Mouse (Mus musculus) neural tube, embryonic 11.5 days (tissue): Measurements from ENCODE around the gene Cyp8b1. TPM values are rescaled to one million over a fixed set of nuclear protein-coding genes. Genes with fewer than 3 reads are reported as not detected.

Experiments used
- ATAC-seq: fragments of 200-750 bp; cut with Nextera tagmentation; 2 replicates; pipeline ENCODE4 v1.8.0; 2017; ENCODE audit warnings: moderate number of reproducible peaks, mild to moderate bottlenecking, moderate TSS enrichment, moderate library complexity; ENCODE audit not compliant: insufficient read depth, low FRiP score, low TSS enrichment
- DNase-seq: peaks from one replicate; pipeline ENCODE4 v3.0.0-alpha.2; 2015; ENCODE audit warnings: low spot score
- H3K27ac ChIP-seq: fragments of 300-500 bp; sonication (generic); 2 replicates; pipeline ENCODE4 v1.5.1; 2014; ENCODE audit warnings: low read depth, mild to moderate bottlenecking, low read length
- H3K27me3 ChIP-seq: fragments of 300-500 bp; sonication (generic); 2 replicates; pipeline ENCODE4 v1.6.1; 2014; ENCODE audit warnings: mild to moderate bottlenecking, low read length, mixed read lengths; ENCODE audit not compliant: control insufficient read depth, insufficient read depth
- H3K36me3 ChIP-seq: fragments of 300-500 bp; sonication (generic); 2 replicates; pipeline ENCODE4 v1.6.1; 2014; ENCODE audit warnings: mild to moderate bottlenecking, low read length, moderate library complexity, mixed read lengths; ENCODE audit not compliant: control insufficient read depth, insufficient read depth
- H3K4me1 ChIP-seq: fragments of 300-500 bp; sonication (generic); 2 replicates; pipeline ENCODE4 v1.6.1; 2014; ENCODE audit warnings: low read length, mixed read lengths; ENCODE audit not compliant: control insufficient read depth, insufficient read depth
- H3K4me2 ChIP-seq: fragments of 300-500 bp; sonication (generic); 2 replicates; pipeline ENCODE4 v1.6.1; 2014; ENCODE audit warnings: low read depth, mild to moderate bottlenecking, moderate library complexity
- H3K4me3 ChIP-seq: fragments of 300-500 bp; sonication (generic); 2 replicates; pipeline ENCODE4 v1.5.1; 2014; ENCODE audit warnings: low read depth, low read length
- H3K9ac ChIP-seq: fragments of 300-500 bp; sonication (generic); 2 replicates; pipeline ENCODE4 v1.6.1; 2014; ENCODE audit warnings: mild to moderate bottlenecking, low read length
- H3K9me3 ChIP-seq: fragments of 300-500 bp; sonication (generic); 2 replicates; pipeline ENCODE4 v1.6.1; 2016; ENCODE audit warnings: low read length; ENCODE audit not compliant: control insufficient read depth
- WGBS: fragments of 180-500 bp; shearing (Covaris S2); extraction: QIAGEN DNeasy Blood & Tissue Kit; methylation state at CpG from one replicate; pipeline ENCODE4 v1.1.7; 2014; 5-methylcytosine and 5-hydroxymethylcytosine counted together
- polyA plus RNA-seq: library from polyadenylated mRNA; unstranded; fragments of >200 nt; fragmentation: Nextera tagmentation; extraction: Ambion mirVana; gene quantifications from 2 replicates; pipeline ENCODE4 v1.2.1, GENCODE M21; 2014

Cyp8b1 gene
- polyA plus RNA-seq, 1 experiment from 2014 or later: not detected

- H3K9ac ChIP-seq: no peak overlapping the region
- WGBS: 84% methylated on average over 6 of the region's 6 CpGs
- no peak overlapping the region for H3K4me2 ChIP-seq
- no peaks in the 10 kb centered on the region for H3K9me3 ChIP-seq
- no peak overlapping the region for H3K4me3 ChIP-seq
- DNase-seq: no peak
- no peak overlapping the region for H3K27ac ChIP-seq
- no peaks in the 10 kb centered on the region for H3K4me1 ChIP-seq
- ATAC-seq: no peak
- no peaks in the 10 kb centered on the region for H3K36me3 ChIP-seq
- H3K27me3 ChIP-seq: no peaks in the 10 kb centered on the region
Measured at GRCm38 (mm10) chr9:121909635-121910034, 6.5 kb downstream of the Cyp8b1 start.

GRCm38 (mm10) chr9:121908321-121908720, 7.8 kb downstream of the Cyp8b1 start:
- H3K27me3 ChIP-seq: no peaks in the 10 kb centered on the region
- no peak for ATAC-seq
- 92% methylated on average over 17 of the region's 17 CpGs for WGBS

GRCm38 (mm10) chr9:121907356-121908070, 8.6 kb downstream of the Cyp8b1 start:
- no peaks in the 10 kb centered on the region for H3K27me3 ChIP-seq
- H3K4me2 ChIP-seq: no peak overlapping the region
- H3K9ac ChIP-seq: no peak overlapping the region
- ATAC-seq: no peak
- no peak overlapping the region for H3K27ac ChIP-seq
- H3K4me1 ChIP-seq: no peaks in the 10 kb centered on the region
- H3K9me3 ChIP-seq: no peaks in the 10 kb centered on the region
- H3K36me3 ChIP-seq: no peaks in the 10 kb centered on the region
- WGBS: 67% methylated on average over 10 of the region's 10 CpGs
- DNase-seq: no peak
- H3K4me3 ChIP-seq: no peak overlapping the region

More at GRCm38 (mm10) chr9:121908321-121908720, 7.8 kb downstream of the Cyp8b1 start:
- no peak overlapping the region for H3K4me3 ChIP-seq
- no peaks in the 10 kb centered on the region for H3K36me3 ChIP-seq
- no peak for DNase-seq
- no peak overlapping the region for H3K9ac ChIP-seq
- H3K27ac ChIP-seq: no peak overlapping the region
- H3K4me2 ChIP-seq: no peak overlapping the region
- no peaks in the 10 kb centered on the region for H3K9me3 ChIP-seq
- H3K4me1 ChIP-seq: no peaks in the 10 kb centered on the region

GRCm38 (mm10) chr9:121906456-121906855, 9.6 kb downstream of the Cyp8b1 start:
- Histone ChIP-seq H3K9me3 (no peaks in the 10 kb centered on the region), H3K4me1 (no peaks in the 10 kb centered on the region), H3K9ac (no peak overlapping the region), H3K36me3 (no peaks in the 10 kb centered on the region), H3K4me2 (no peak overlapping the region), H3K27me3 (no peaks in the 10 kb centered on the region), H3K4me3 (no peak overlapping the region), H3K27ac (no peak overlapping the region)
- ATAC-seq (no peak), DNase-seq (no peak)
- 84% methylated on average over 5 of the region's 5 CpGs for WGBS

- no peak for DNase-seq
- H3K4me1 ChIP-seq: no peaks in the 10 kb centered on the region
- ATAC-seq: no peak
- H3K4me3 ChIP-seq: no peak overlapping the region
- 83% methylated on average over 4 of the region's 4 CpGs for WGBS
- H3K9me3 ChIP-seq: no peaks in the 10 kb centered on the region
- H3K36me3 ChIP-seq: no peaks in the 10 kb centered on the region
- H3K27me3 ChIP-seq: no peaks in the 10 kb centered on the region
- no peak overlapping the region for H3K4me2 ChIP-seq
- H3K27ac ChIP-seq: no peak overlapping the region
- no peak overlapping the region for H3K9ac ChIP-seq
Measured at GRCm38 (mm10) chr9:121905556-121906185, 10.4 kb downstream of the Cyp8b1 start.

GRCm38 (mm10) chr9:121904946-121905345, 11.2 kb downstream of the Cyp8b1 start:
- no peaks in the 10 kb centered on the region for H3K36me3 ChIP-seq
- H3K27ac ChIP-seq: no peak overlapping the region
- H3K4me3 ChIP-seq: no peak overlapping the region
- WGBS: 87% methylated on average over 7 of the region's 7 CpGs
- H3K9ac ChIP-seq: no peak overlapping the region
- ATAC-seq (no peak), DNase-seq (no peak)
- no peak overlapping the region for H3K4me2 ChIP-seq
- no peaks in the 10 kb centered on the region for H3K9me3 ChIP-seq
- no peaks in the 10 kb centered on the region for H3K27me3 ChIP-seq
- H3K4me1 ChIP-seq: no peaks in the 10 kb centered on the region

- DNase-seq (no peak), ATAC-seq (no peak)
- H3K27me3 ChIP-seq: no peaks in the 10 kb centered on the region
- no peaks in the 10 kb centered on the region for H3K4me1 ChIP-seq
- H3K36me3 ChIP-seq: no peaks in the 10 kb centered on the region
- H3K27ac ChIP-seq: no peak overlapping the region
- H3K9ac ChIP-seq: no peak overlapping the region
- H3K4me2 ChIP-seq: no peak overlapping the region
- 87% methylated on average over 4 of the region's 4 CpGs for WGBS
- H3K4me3 ChIP-seq: no peak overlapping the region
- no peaks in the 10 kb centered on the region for H3K9me3 ChIP-seq
Measured at GRCm38 (mm10) chr9:121904319-121904718, 11.8 kb downstream of the Cyp8b1 start.

GRCm38 (mm10) chr9:121903476-121904305, 12.4 kb downstream of the Cyp8b1 start:
- DNase-seq: no peak
- WGBS: 81% methylated on average over 8 of the region's 8 CpGs
- no peak overlapping the region for H3K4me3 ChIP-seq
- H3K9ac ChIP-seq: no peak overlapping the region
- ATAC-seq: no peak
- no peaks in the 10 kb centered on the region for H3K4me1 ChIP-seq
- H3K9me3 ChIP-seq: no peaks in the 10 kb centered on the region
- H3K4me2 ChIP-seq: no peak overlapping the region
- no peak overlapping the region for H3K27ac ChIP-seq
- no peaks in the 10 kb centered on the region for H3K27me3 ChIP-seq
- H3K36me3 ChIP-seq: no peaks in the 10 kb centered on the region
